Mouse (Mus musculus) cerebellum, postnatal 36 days (tissue): ENCODE measurements around the gene Myo5a.
"Not testable (repeated sequence)": the region's sequence is repeated elsewhere in the genome, so short reads cannot be mapped to it uniquely, and the experiment has no call there.

Experiments used
- DNase-seq, 2 experiments: peaks; one replicate each; pipeline ENCODE4 v3.0.0; 2021 to 2022; ENCODE audit warnings: mixed read lengths in 2 of 2

Gene Myo5a

GRCm38 (mm10) chr9:75253158-75253557 is 182.3 kb downstream of the Myo5a start:
- DNase-seq = not testable (repeated sequence)

GRCm38 (mm10) chr9:75253766-75254165 is 183.0 kb downstream of the Myo5a start:
- no peak for DNase-seq

GRCm38 (mm10) chr9:75254196-75254955 is 183.6 kb downstream of the Myo5a start:
- DNase-seq = no peak

GRCm38 (mm10) chr9:75255820-75256545 is 185.2 kb downstream of the Myo5a start:
- no peak for DNase-seq

- no peak for DNase-seq
Observed at GRCm38 (mm10) chr9:75258792-75259191, 188.0 kb downstream of the Myo5a start.

GRCm38 (mm10) chr9:75259656-75260055 is 188.8 kb downstream of the Myo5a start:
- DNase-seq = no peak

GRCm38 (mm10) chr9:75261332-75261872 is 190.6 kb downstream of the Myo5a start:
- DNase-seq = no peak

GRCm38 (mm10) chr9:75262235-75262826 is 191.5 kb downstream of the Myo5a start:
- no peak for DNase-seq

- no peak for DNase-seq
Observed at GRCm38 (mm10) chr9:75264008-75264718, 193.3 kb downstream of the Myo5a start.

- no peak for DNase-seq
Observed at GRCm38 (mm10) chr9:75267147-75267546, 196.3 kb downstream of the Myo5a start.

- DNase-seq = no peak
Observed at GRCm38 (mm10) chr9:75270382-75270781, 199.6 kb downstream of the Myo5a start.

- DNase-seq = no peak
Observed at GRCm38 (mm10) chr9:75271539-75271938, 200.7 kb downstream of the Myo5a start.
